Mouse (Mus musculus) spleen, postnatal 10 days (tissue): ENCODE measurements at regions not wholly inside any gene's neighbourhood (a gene's known extent, or its start where the extent isn't known, plus 50 kb on each side); places are given as distances from the start of the nearest gene placed in this dataset.

Source experiments
- DNase-seq, 2 experiments: peaks; one replicate each; pipeline ENCODE4 v3.0.0; 2021 to 2022; ENCODE audit warnings: low spot score in 2 of 2

- no peak for DNase-seq
Measured at GRCm38 (mm10) chr4:140320120-140320921, 73.7 kb upstream of the Igsf21 start.

GRCm38 (mm10) chr4:140312635-140313034 lies 66.1 kb upstream of the Igsf21 start:
- DNase-seq = no peak

GRCm38 (mm10) chr4:140307481-140307880 lies 60.9 kb upstream of the Igsf21 start:
- no peak for DNase-seq

- DNase-seq = no peak
Measured at GRCm38 (mm10) chr4:140304960-140305359, 58.4 kb upstream of the Igsf21 start.

GRCm38 (mm10) chr4:140301661-140302060 lies 55.1 kb upstream of the Igsf21 start:
- no peak for DNase-seq

- DNase-seq = no peak
Measured at GRCm38 (mm10) chr4:140297912-140298620, 51.5 kb upstream of the Igsf21 start.
